Mouse (Mus musculus): Measurements from ENCODE around the gene Ormdl3. TPM values are rescaled to one million over a fixed set of nuclear protein-coding genes. Genes with fewer than 3 reads are reported as not detected.
A peak's percentile ranks its signal among the peaks of the same experiment; 100 is the strongest.

Gene Ormdl3
- total and polyA plus RNA-seq, 3 experiments: 52.7 to 93.7 TPM; not detected in 1

GRCm38 (mm10) chr11:98587684-98588546, 747 bp upstream of the Ormdl3 start:
- Histone ChIP-seq H3K27me3 (ENCODE audit: control insufficient read depth in 1 of 2, insufficient read depth in 2 of 2, low read length in 2 of 2) (peaks cover 3% of the 10 kb centered on the region in 2 experiments; a peak in 3 of 4 replicates), H3K79me2 (ENCODE audit: control insufficient read depth, insufficient read depth, low read length, poor library complexity) (peaks cover 30% of the 10 kb centered on the region), H3K9ac (ENCODE audit: control insufficient read depth, low read depth, low read length, poor library complexity, severe bottlenecking) (peak overlapping the region; percentile 70), H3K4me3 (ENCODE audit: control insufficient read depth in 1 of 2, insufficient read depth in 1 of 2, low read depth in 2 of 2, low read length in 2 of 2) (peak overlapping the region; percentile 63 to 77), H3K9me3 (replicated peaks; ENCODE audit: insufficient read depth, low read length) (no peaks in the 10 kb centered on the region), H3K27ac (ENCODE audit: control insufficient read depth, low read depth, low read length) (peak overlapping the region; percentile 98), H3K4me1 (ENCODE audit: control insufficient read depth in 1 of 2, insufficient read depth in 2 of 2, low read length in 2 of 2) (peaks cover 32 to 49% of the 10 kb centered on the region in 2 experiments), H3K36me3 (ENCODE audit: control insufficient read depth in 1 of 2, insufficient read depth in 2 of 2, low read length in 2 of 2) (peaks cover 2 to 41% of the 10 kb centered on the region in 2 experiments; a peak in 3 of 4 replicates)
- DNase-seq (ENCODE audit: low read depth, low spot score): peak; percentile 99
- TF ChIP-seq HCFC1 (IDR thresholded peaks at IDR 0.05; ENCODE audit: low read depth, low read length) (peak; percentile 72), ZNF384 (IDR thresholded peaks at IDR 0.05; ENCODE audit: low read depth, low read length) (no peak), ZC3H11A (IDR thresholded peaks at IDR 0.05; ENCODE audit: low read depth, low read length) (no peak), MAZ (IDR thresholded peaks at IDR 0.05; ENCODE audit: low read depth, low read length) (peak; percentile 55; the same call in 1 of the 2 replicates), EP300 (IDR thresholded peaks at IDR 0.05; ENCODE audit: low read depth in 1 of 2, low read length in 2 of 2) (peak; percentile 75 to 83), POLR2AphosphoS5 (IDR thresholded peaks at IDR 0.05; ENCODE audit: borderline replicate concordance, low read depth, low read length) (no peak), CHD2 (IDR thresholded peaks at IDR 0.05; ENCODE audit: low read length) (peak; percentile 72), RAD21 (IDR thresholded peaks at IDR 0.05; ENCODE audit: low read depth, low read length) (no peak), ETS1 (IDR thresholded peaks at IDR 0.05; ENCODE audit: low read depth, low read length) (peak; percentile 97), TAL1 (IDR thresholded peaks at IDR 0.05; ENCODE audit: low read length) (peak; percentile 81), NRF1 (IDR thresholded peaks at IDR 0.05; ENCODE audit: insufficient read depth, low read depth, low read length, poor library complexity, severe bottlenecking) (no peak), E2F4 (IDR thresholded peaks at IDR 0.05; ENCODE audit: borderline replicate concordance, low read depth, low read length) (no peak), POLR2AphosphoS2 (IDR thresholded peaks at IDR 0.05; ENCODE audit: low read length) (no peak; the same call in 1 of the 2 replicates), GATA1 (IDR thresholded peaks at IDR 0.05; ENCODE audit: low read depth, low read length) (peak; percentile 87), USF2 (IDR thresholded peaks at IDR 0.05; ENCODE audit: borderline replicate concordance in 1 of 2, insufficient read depth in 1 of 2, low read depth in 1 of 2, low read length in 2 of 2) (no peak), ZKSCAN1 (IDR thresholded peaks at IDR 0.05; ENCODE audit: low read depth, low read length) (no peak), TCF12 (IDR thresholded peaks at IDR 0.05; ENCODE audit: low read depth, low read length) (peak; percentile 85), MEF2A (IDR thresholded peaks at IDR 0.05; ENCODE audit: extremely low read depth, insufficient replicate concordance, low read depth, low read length, poor library complexity, severe bottlenecking) (no peak; the same call in 1 of the 2 replicates), SMC3 (IDR thresholded peaks at IDR 0.05; ENCODE audit: low read depth, low read length) (no peak), BHLHE40 (IDR thresholded peaks at IDR 0.05; ENCODE audit: borderline replicate concordance, low read depth, low read length) (peak; percentile 97), POLR2A (IDR thresholded peaks at IDR 0.05; ENCODE audit: control insufficient read depth in 1 of 2, insufficient read depth in 1 of 2, low read depth in 1 of 2, low read length in 2 of 2, poor library complexity in 1 of 2) (no peak; a peak in 1 of 4 replicates), KAT2A (conservative IDR thresholded peaks at IDR 0.05; ENCODE audit: low read depth, low read length) (peak; percentile 28; the same call in 1 of the 2 replicates), MAFK (IDR thresholded peaks at IDR 0.05; ENCODE audit: borderline replicate concordance, low read depth, low read length) (no peak), TBP (IDR thresholded peaks at IDR 0.05; ENCODE audit: low read depth, low read length) (peak; percentile 51; the same call in 1 of the 2 replicates), USF1 (IDR thresholded peaks at IDR 0.05; ENCODE audit: low read depth, low read length) (peak; percentile 53), SIN3A (IDR thresholded peaks at IDR 0.05; ENCODE audit: low read length) (peak; percentile 94), ZMIZ1 (IDR thresholded peaks at IDR 0.05; ENCODE audit: low read depth, low read length) (peak; percentile 53; the same call in 1 of the 2 replicates), MXI1 (IDR thresholded peaks at IDR 0.05; ENCODE audit: low read depth, low read length) (peak; percentile 88), MYC (IDR thresholded peaks at IDR 0.05; ENCODE audit: low read depth, low read length) (peak; percentile 75), UBTF (IDR thresholded peaks at IDR 0.05; ENCODE audit: borderline replicate concordance, insufficient read depth, low read depth, low read length) (no peak), MYB (IDR thresholded peaks at IDR 0.05; ENCODE audit: low read depth, low read length) (0 out of 2 replicates have a peak, but pooled peaks have one; percentile 28), ELF1 (IDR thresholded peaks at IDR 0.05; ENCODE audit: low read depth, low read length) (no peak), NELFE (IDR thresholded peaks at IDR 0.05; ENCODE audit: low read depth, low read length) (peak; percentile 19), CTCF (IDR thresholded peaks at IDR 0.05 in 2 of 3, conservative IDR thresholded peaks at IDR 0.05 in 1 of 3; ENCODE audit: control insufficient read depth in 1 of 3, insufficient read depth in 1 of 3, low read depth in 2 of 3, low read length in 3 of 3, poor library complexity in 1 of 3, severe bottlenecking in 1 of 3) (no peak)

All from MEL (cell line).